Mouse (Mus musculus) small intestine, adult 2 months (tissue): Measurements from ENCODE around the gene Tmeff2.

ENCODE experiments used
- CTCF ChIP-seq: fragments of 200-500 bp; IDR thresholded peaks from 2 replicates; pipeline ENCODE4 v1.5.1; 2012; ENCODE audit warnings: low read depth, mild to moderate bottlenecking, control low read depth, inconsistent platforms, low read length, moderate library complexity, mixed read lengths; ENCODE audit not compliant: insufficient replicate concordance, insufficient read length; ENCODE audit errors: extremely low read depth
- POLR2A ChIP-seq: fragments of 200-500 bp; IDR thresholded peaks from 2 replicates; pipeline ENCODE4 v1.6.1; 2012; ENCODE audit warnings: low read depth, mild to moderate bottlenecking, control low read depth, inconsistent platforms, low read length, moderate library complexity

DNA sequence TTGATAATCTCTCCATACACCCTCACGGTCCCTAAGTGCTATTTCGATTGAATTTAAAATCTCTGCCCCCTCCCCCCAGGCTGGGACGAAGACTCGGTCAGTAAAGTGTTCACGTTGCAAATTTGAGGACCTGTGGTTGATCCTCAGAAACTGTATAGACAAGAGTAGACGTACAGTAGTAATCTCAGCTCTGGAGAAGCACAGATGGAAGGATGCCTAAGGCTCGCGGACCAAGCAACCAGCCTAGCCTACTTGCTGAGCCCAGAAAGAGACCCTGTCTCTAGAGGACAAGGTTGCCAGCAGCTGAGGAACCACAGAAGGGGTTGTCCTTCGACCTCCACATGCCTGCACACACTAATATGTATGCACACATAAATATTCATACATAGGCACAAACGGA, 239.2 kb downstream of the Tmeff2 start:
- no peak for TF ChIP-seq POLR2A
- TF ChIP-seq CTCF: no peak
